Mouse (Mus musculus) spleen, adult 2 months (tissue): ENCODE measurements around the gene Tpx2. TPM values are rescaled to one million over a fixed set of nuclear protein-coding genes. Genes with fewer than 3 reads are reported as not detected.

Source experiments
- DNase-seq, 2 experiments: peaks; one replicate each; pipeline versions ENCODE4 v3.0.0 to v3.0.0-alpha.2; 2012 to 2021; ENCODE audit warnings: low spot score in 2 of 2, low read depth in 1 of 2
- H3K27ac ChIP-seq: fragments of 200-500 bp; 2 replicates; pipeline ENCODE4 v1.5.1; 2012; ENCODE audit warnings: low read length, inconsistent platforms; ENCODE audit not compliant: insufficient read depth
- H3K27me3 ChIP-seq: fragments of 200-500 bp; 2 replicates; pipeline ENCODE4 v1.6.1; 2012; ENCODE audit warnings: mild to moderate bottlenecking, moderate library complexity, low read length, inconsistent platforms; ENCODE audit not compliant: control insufficient read depth, insufficient read depth
- H3K36me3 ChIP-seq: fragments of 200-500 bp; 2 replicates; pipeline ENCODE4 v1.6.1; 2012; ENCODE audit warnings: mild to moderate bottlenecking, low read length, inconsistent platforms; ENCODE audit not compliant: control insufficient read depth, insufficient read depth
- H3K4me1 ChIP-seq: fragments of 200-500 bp; 2 replicates; pipeline ENCODE4 v1.6.1; 2011; ENCODE audit warnings: inconsistent platforms; ENCODE audit not compliant: control insufficient read depth, insufficient read depth, insufficient read length
- H3K4me3 ChIP-seq: fragments of 200-500 bp; 2 replicates; pipeline ENCODE4 v1.5.1; 2011; ENCODE audit warnings: mild to moderate bottlenecking, inconsistent platforms; ENCODE audit not compliant: insufficient read depth, insufficient read length; ENCODE audit errors: extremely low read depth
- CTCF ChIP-seq: fragments of 200-500 bp; IDR thresholded peaks from 2 replicates; pipeline ENCODE4 v1.5.1; 2011; ENCODE audit warnings: mild to moderate bottlenecking, inconsistent platforms; ENCODE audit not compliant: insufficient read depth, insufficient read length, insufficient replicate concordance; ENCODE audit errors: extremely low read depth
- POLR2A ChIP-seq: fragments of 200-500 bp; IDR thresholded peaks from 2 replicates; pipeline ENCODE4 v1.6.1; 2011; ENCODE audit warnings: low read depth, low read length, inconsistent platforms
- WGBS: fragments of 180-500 bp; shearing (Covaris S2); methylation state at CpG from one replicate; pipeline ENCODE4 v1.1.7; 2018; 5-methylcytosine and 5-hydroxymethylcytosine counted together
- polyA plus RNA-seq: library from polyadenylated mRNA; depleted of rRNA; stranded (reverse); fragments of >200 nt; gene quantifications from 2 replicates; pipeline ENCODE4 v1.2.3, GENCODE M21; 2012

Gene Tpx2
- polyA plus RNA-seq, 1 experiment: 2.0 TPM

- H3K4me1 ChIP-seq: peaks cover 2% of the 10 kb centered on the region; the same call in 1 of the 2 replicates
- no peak overlapping the region for H3K27ac ChIP-seq
- peaks cover 4% of the 10 kb centered on the region; the same call in 1 of the 2 replicates for H3K27me3 ChIP-seq
- no peak for DNase-seq
- 49% methylated on average over 7 of the region's 7 CpGs for WGBS
- no peaks in the 10 kb centered on the region for H3K36me3 ChIP-seq
- TF ChIP-seq CTCF: no peak
- no peak overlapping the region for H3K4me3 ChIP-seq
These were observed 65.7 kb downstream of the Tpx2 start for GRCm38 (mm10) chr2:152913471-152913870.

GRCm38 (mm10) chr2:152914310-152915120 is 66.8 kb downstream of the Tpx2 start:
- WGBS: 3% methylated on average over 18 of the region's 18 CpGs
- Histone ChIP-seq H3K4me1 (peaks cover 2% of the 10 kb centered on the region; the same call in 1 of the 2 replicates), H3K27ac (no peak overlapping the region), H3K4me3 (no peak overlapping the region), H3K27me3 (peaks cover 4% of the 10 kb centered on the region; the same call in 1 of the 2 replicates), H3K36me3 (no peaks in the 10 kb centered on the region)
- DNase-seq: peak; percentile 40 to 61
- no peak for TF ChIP-seq POLR2A
- TF ChIP-seq CTCF: peak; percentile 85

GRCm38 (mm10) chr2:152915453-152915852 is 67.7 kb downstream of the Tpx2 start:
- Histone ChIP-seq H3K4me1 (peaks cover 2% of the 10 kb centered on the region; the same call in 1 of the 2 replicates), H3K4me3 (no peak overlapping the region), H3K27ac (no peak overlapping the region), H3K36me3 (no peaks in the 10 kb centered on the region), H3K27me3 (peaks cover 4% of the 10 kb centered on the region; the same call in 1 of the 2 replicates)
- TF ChIP-seq POLR2A (no peak), CTCF (no peak)
- 29% methylated on average over 4 of the region's 4 CpGs for WGBS
- no peak for DNase-seq

GRCm38 (mm10) chr2:152916111-152916510 is 68.3 kb downstream of the Tpx2 start:
- TF ChIP-seq CTCF (no peak), POLR2A (no peak)
- peaks cover 2% of the 10 kb centered on the region; the same call in 1 of the 2 replicates for H3K4me1 ChIP-seq
- no peak overlapping the region for H3K27ac ChIP-seq
- H3K27me3 ChIP-seq: peaks cover 4% of the 10 kb centered on the region; the same call in 1 of the 2 replicates
- H3K36me3 ChIP-seq: no peaks in the 10 kb centered on the region
- WGBS: 65% methylated on average over 5 of the region's 5 CpGs
- H3K4me3 ChIP-seq: no peak overlapping the region
- DNase-seq: no peak

DNA sequence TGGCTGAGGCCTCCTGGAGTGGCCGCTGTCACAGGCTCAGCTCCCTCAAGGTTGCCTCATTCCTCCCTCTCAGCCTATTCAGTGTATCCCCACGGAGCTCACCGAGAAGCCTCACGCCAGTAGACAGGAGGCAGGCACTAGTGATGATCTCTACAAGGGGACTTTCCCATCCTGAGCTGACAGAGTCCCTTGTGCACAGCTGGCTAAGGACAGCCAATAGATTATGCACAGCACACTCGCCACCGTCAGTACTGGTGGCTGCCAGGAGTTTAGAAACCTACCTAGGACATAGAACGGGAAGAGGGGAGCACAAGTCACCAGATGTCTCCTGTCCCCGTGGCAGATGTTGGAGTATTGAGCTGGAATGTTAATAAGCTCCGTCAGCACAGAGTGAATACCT is 69.9 kb downstream of the Tpx2 start:
- Histone ChIP-seq H3K27ac (no peak overlapping the region), H3K4me3 (no peak overlapping the region), H3K36me3 (no peaks in the 10 kb centered on the region), H3K4me1 (peaks cover 2% of the 10 kb centered on the region; the same call in 1 of the 2 replicates), H3K27me3 (peaks cover 4% of the 10 kb centered on the region; the same call in 1 of the 2 replicates)
- DNase-seq: no peak
- WGBS: 79% methylated on average over 9 of the region's 9 CpGs
- TF ChIP-seq CTCF (no peak), POLR2A (no peak)

DNA sequence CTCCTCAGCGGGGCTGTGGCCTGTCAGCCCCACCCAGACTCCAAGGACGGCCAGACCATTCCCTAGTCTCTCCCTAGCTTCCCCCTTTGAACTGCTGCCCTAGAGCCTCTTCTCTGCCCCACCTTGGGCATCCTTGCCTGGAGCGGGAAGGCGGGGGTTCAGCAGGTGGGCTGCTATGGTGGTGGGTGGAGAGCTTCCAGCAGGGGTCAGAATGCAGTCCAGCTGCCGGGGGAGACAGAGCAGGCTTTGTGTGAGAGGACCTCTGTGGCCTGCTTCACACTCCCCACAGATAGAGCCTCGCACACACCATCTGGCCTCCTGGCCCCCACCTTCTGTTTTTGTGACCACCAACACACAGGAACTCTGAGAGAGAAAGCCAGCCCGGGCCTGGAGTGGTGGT is 74.6 kb downstream of the Tpx2 start:
- WGBS: 60% methylated on average over 7 of the region's 7 CpGs
- H3K27ac ChIP-seq: no peak overlapping the region
- TF ChIP-seq POLR2A: no peak
- no peaks in the 10 kb centered on the region for H3K27me3 ChIP-seq
- no peak overlapping the region for H3K4me3 ChIP-seq
- H3K36me3 ChIP-seq: no peaks in the 10 kb centered on the region
- no peak for DNase-seq
- H3K4me1 ChIP-seq: no peaks in the 10 kb centered on the region

DNA sequence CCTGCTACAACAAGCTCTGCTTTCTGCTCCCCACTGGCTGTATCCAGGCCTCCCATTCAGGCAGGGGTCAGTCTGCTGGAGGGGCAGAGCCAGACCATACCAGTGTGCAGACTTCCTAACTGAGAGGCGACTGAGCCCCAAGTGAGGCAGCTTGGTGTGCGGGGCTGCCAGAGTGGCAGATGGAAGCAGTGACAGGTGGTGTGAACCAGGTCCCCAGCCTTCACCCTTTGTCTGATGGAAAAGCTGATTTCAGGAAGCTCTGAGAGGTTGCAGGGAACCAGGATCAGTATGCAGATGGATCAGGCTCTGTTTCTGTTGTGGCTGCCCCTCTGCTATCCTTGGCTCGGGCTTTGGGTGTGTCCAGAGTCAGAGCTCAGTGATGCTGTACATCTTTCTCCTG is 75.9 kb downstream of the Tpx2 start:
- H3K4me1 ChIP-seq: no peaks in the 10 kb centered on the region

More for the DNA sequence above, 75.9 kb downstream of the Tpx2 start:
- WGBS: 83% methylated on average over 3 of the region's 3 CpGs
- DNase-seq: no peak
- no peak overlapping the region for H3K4me3 ChIP-seq
- no peak for TF ChIP-seq POLR2A
- TF ChIP-seq CTCF: no peak
- H3K36me3 ChIP-seq: no peaks in the 10 kb centered on the region
- H3K27ac ChIP-seq: no peak overlapping the region
- H3K27me3 ChIP-seq: no peaks in the 10 kb centered on the region
